Mouse (Mus musculus) C3H10T1/2 (cell line): ENCODE measurements around the gene Dmrtc2. TPM values are rescaled to one million over a fixed set of nuclear protein-coding genes. Genes with fewer than 3 reads are reported as not detected.

Experiments
- polyA plus RNA-seq, 2 experiments: library from polyadenylated mRNA; unstranded; fragments of >200 nt; fragmentation: generic; extraction: Trizol; gene quantifications; one replicate each; pipeline ENCODE4 v1.2.1; 2012; ENCODE audit warnings: missing spikeins in 2 of 2

Gene Dmrtc2
- not detected for polyA plus RNA-seq

DNA sequence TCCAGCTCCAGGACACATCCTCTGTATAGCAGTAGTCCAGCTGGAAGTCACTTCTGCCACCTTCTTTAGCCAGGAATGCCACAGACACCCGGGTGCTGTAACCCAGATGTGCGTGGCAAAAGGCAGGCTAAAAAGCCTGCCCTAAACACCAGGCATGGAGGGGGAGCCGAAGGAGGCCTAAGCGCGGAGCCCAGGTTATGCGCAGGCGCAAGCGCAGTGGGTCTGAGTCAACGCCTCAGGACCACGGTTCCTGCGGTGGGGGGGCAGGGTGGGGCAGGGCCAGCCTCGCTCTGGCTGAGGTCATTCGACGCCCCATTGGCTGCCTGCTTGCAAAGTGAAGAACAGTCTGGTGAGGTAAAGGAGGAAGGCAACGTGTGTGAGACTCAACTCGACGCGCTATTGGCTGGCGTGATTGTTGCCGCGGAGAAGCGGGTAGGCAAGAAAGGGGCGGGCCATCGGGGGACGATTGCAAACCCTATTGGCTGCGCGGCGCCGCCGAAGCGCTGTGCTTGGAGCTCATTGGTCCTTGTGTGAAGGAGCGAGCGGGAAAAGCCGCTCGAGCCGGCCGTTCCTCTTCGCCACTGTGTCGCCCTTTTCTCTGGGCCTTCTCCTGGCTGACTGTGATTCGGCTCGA lies at the start of gene Dmrtc2, which contains the start of gene Lypd4:
Gene Dmrtc2 (plus strand): TSS at position 526 of the 634 bp plus-strand sequence.
Gene Lypd4 (minus strand): TSS at position 410 of the 634 bp plus-strand sequence.

DNA sequence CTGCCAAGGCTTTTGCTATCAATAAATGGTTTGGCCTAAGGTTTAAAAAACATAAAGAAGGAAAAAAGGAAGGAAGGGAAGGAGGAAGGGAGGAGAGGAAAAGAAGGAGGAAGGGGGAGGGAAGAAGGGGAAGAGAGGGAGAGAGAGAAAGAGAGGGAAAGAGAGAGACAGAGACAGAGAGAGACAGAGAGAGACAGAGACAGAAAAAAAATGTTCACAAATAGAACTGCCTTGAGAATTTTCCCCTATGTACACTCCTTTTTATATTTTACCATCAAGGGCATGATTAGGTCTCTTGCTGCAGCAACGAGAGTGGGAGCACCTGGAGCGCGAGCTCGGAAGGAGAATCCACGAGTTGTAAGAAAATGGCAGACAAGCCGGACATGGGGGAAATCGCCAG lies 7.9 kb upstream of the Dmrtc2 start, which contains the start of gene Gm9844:
Gene Gm9844 (plus strand): TSS at position 301 of the 400 bp plus-strand sequence.

DNA sequence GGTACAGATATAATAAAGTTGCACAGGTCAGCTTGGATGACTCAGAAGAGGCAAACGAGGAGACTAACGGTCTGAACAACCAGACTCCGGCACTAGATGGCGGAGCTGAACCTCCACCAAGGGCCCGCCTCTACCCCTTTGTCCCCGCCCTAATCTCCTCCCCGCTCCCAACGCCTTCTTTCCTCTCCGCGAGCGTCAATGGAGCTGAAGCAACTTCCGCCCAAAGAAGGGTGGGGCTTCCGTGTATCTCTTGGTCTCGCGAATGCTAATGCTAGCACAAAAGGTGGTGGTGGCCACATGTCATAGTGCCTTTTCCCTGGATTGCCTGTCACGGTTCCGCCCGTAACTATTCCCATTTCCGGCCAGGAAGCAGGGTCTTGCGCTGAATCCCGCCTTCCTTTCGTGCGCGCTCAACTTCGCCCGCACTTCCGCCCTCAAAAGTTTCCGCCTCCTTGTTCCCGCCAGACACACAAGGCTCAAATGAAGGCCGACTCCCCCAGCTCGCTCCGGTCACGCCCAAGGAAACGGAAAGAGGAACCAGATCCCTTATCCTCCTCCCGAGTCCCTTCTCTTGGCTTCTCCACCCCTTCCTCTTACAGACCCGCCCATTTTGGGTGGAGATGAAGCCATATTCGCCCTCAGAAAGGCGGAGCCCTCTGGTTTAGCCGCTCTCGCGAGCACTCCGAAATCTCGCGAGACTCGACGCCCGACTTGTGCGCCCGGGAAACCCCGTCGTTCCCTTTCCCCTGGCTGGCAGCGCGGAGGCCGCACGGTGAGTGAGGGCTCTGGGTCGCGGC lies 14.2 kb downstream of the Dmrtc2 start, which contains the start of gene Rps19:
Gene Rps19 (plus strand): TSS at position 476 of the 797 bp plus-strand sequence.

DNA sequence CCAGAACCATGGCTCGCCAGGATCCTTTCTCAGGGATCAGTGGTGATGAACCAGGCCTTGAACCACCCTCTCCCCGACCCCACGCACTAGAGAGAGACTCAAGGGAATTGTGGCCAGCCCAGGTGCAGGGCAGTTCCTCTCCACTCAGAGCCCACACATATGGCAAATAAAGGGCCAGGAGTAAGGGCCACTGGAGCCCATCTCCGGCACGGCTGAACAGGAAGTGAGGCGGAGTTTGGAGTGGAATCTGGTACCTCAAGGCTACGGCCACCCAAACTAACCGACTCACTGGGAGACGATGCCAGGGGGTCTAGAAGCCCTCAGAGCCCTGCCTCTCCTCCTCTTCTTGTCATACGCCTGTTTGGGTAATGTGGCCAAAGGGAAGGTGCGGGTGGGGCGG lies 27.4 kb downstream of the Dmrtc2 start, which contains the start of gene Cd79a:
Gene Cd79a (plus strand): TSS at position 158 of the 400 bp plus-strand sequence.

DNA sequence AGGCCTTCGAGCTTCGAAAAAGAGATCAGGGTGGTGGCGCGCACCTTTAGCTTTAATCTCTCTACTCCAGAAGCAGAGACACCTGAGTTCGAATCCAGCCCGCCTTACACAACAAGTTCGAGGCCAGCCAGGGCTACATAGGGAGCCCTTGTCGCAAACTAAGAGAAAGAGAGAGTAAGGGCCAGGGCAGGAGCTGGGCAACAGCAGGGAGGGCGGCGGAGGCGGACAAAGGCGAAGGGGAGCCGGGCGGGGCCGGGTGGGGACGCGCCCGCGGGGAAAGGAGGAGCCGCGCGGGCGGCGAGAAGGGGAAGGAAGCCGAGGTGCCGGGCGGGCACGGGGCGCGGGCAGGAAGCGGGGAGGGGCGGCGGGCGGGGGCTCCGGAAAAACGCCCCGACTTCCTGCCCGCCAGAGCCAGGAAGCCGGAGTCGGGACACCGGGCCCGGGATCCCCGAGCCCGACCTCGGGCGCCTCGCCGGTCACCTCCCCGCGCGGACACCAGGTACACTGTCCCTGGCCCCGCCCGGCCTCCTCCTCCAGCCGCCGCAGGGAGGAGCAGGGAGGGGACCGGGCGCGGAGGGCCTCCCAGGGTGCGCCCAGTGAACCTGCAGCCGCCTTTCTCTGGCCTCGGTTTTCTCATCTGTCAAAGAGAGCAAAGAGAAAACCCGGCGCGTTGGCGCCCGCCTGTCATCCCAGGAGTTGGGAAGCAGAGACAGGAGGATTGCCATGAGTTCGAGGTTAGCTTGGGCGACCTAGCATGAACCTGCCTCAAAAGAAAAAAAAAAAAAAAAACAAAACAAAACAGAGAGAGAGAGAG lies 33.0 kb downstream of the Dmrtc2 start, which contains the start of gene Arhgef1:
Gene Arhgef1 (plus strand): TSS at position 283 of the 814 bp plus-strand sequence.

Other genes starting within 250 kb of the Dmrtc2 start
- not detected for gene Lypd3, start 233.5 kb upstream of the Dmrtc2 start, polyA plus RNA-seq
- under 1 TPM in 1 of 2 experiments, not detected in 1; 0.05 TPM for gene Tex101, start 193.4 kb upstream of the Dmrtc2 start, polyA plus RNA-seq
- not detected for gene BC049730, start 160.8 kb upstream of the Dmrtc2 start, polyA plus RNA-seq
- gene Gm4763, start 143.1 kb upstream of the Dmrtc2 start, polyA plus RNA-seq: not detected
- gene Cd177, start 109.7 kb upstream of the Dmrtc2 start, polyA plus RNA-seq: not detected
- gene Ceacam10, start 92.9 kb upstream of the Dmrtc2 start, polyA plus RNA-seq: not detected
- gene Gm9844, start 7.8 kb upstream of the Dmrtc2 start, polyA plus RNA-seq: 10 to 100 TPM; 16.1 to 25.5 TPM
- gene Lypd4, start 116 bp upstream of the Dmrtc2 start, polyA plus RNA-seq: not detected
- gene Rps19, start 14.3 kb downstream of the Dmrtc2 start, polyA plus RNA-seq: 1,000 to 10,000 TPM; 2,288 to 3,093 TPM
- gene Cd79a, start 27.3 kb downstream of the Dmrtc2 start, polyA plus RNA-seq: under 1 TPM; 0.08 to 0.57 TPM
- 10 to 100 TPM; 27.6 to 54.0 TPM for gene Arhgef1, start 32.9 kb downstream of the Dmrtc2 start, polyA plus RNA-seq
- gene Gm4881, start 74.4 kb downstream of the Dmrtc2 start, polyA plus RNA-seq: not detected
- gene Rabac1, start 102.7 kb downstream of the Dmrtc2 start, polyA plus RNA-seq: 100 to 1,000 TPM; 313 to 446 TPM
- gene Atp1a3, start 135.9 kb downstream of the Dmrtc2 start, polyA plus RNA-seq: under 1 TPM; 0.05 to 0.30 TPM
- 1 to 10 TPM in 1 of 2 experiments, under 1 TPM in 1; 0.13 to 2.8 TPM for gene Grik5, start 202.3 kb downstream of the Dmrtc2 start, polyA plus RNA-seq
- 10 to 100 TPM in 1 of 2 experiments, 1 to 10 TPM in 1; 8.7 to 17.3 TPM for gene Zfp574, start 202.5 kb downstream of the Dmrtc2 start, polyA plus RNA-seq